Mouse (Mus musculus): ENCODE data around the gene 1700080O16Rik.

1700080O16Rik gene

DNA sequence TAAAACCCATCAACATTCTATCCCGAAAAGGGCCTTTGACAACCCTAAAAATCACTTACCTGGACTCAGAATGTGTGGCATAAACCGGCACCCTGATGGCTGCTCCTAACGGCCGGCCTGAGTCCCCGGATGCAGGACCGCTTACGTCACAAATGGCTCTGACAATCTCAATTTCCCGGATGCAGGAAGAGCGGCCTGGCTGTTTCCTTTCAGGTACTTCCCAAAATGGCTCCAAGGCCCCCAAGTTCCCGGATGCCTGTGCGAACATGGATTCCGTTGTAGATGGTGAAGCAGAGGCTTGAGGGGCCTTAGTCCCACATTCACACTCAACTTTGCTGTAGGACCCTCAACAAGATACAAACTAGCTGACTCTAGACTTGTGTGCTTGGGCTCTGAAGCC lies at the start of gene 1700080O16Rik:
TSS of gene 1700080O16Rik (minus strand) at position 101 of the 400 bp plus-strand sequence.
- DNase-seq, result no peak

DNA sequence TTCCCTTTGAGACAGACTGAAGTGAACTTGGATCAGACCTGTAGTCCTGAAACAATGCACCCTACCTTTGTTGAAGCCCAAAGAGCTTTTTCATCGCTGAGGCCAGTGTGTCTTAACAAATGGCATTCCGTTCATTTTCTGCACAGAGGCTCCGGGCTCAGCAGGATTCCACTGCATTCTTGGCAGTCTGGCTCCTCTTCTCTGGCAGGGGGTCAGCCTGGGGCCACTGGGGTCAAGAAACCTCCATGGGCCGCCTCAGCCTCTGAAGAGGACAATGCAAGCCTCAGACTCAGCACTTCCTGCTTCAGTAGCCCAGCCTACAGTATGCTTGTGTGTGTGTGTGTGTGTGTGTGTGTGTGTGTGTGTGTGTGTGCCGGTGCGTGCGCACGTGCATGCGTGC lies 45.1 kb upstream of the 1700080O16Rik start:
- no peak for DNase-seq

DNA sequence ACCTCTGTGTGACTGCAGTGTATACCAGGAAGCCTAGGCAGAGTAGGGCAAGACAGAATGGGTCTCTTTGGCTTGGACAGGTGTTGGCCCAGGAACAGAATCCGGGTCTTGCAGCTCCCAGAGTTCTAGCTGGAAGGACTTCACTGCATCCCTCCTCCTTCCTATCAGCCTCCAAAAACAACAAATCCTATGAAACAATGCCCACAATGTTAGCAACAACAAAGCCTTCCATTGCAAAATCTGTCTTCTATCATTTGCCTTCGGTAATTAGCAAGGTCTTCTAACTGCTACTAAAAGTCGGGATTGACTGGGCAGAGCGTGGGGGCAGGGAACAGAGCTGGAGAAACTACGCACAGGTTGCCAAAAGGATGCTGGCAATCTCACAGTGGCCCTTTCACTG lies 27.5 kb upstream of the 1700080O16Rik start:
- DNase-seq, result no peak

DNA sequence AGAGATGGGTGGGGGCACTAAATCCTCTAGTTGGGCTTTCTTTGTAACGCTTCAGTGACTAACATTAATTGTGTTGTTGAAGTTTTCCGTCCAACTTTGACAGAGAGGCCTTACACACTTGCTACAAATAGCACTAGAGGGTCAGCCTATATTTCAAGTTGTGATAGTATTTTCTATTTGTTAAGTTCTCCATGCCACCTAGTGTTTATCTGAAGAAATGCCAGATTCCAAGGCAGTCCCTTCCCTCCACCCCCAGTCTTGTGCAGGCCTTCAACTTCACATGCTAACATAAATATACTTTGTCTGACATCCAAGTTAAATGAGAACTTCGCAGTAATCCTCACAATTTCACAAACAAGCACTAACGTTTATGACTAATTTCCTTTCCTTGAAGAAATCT lies 26.9 kb upstream of the 1700080O16Rik start:
- no peak for DNase-seq

DNA sequence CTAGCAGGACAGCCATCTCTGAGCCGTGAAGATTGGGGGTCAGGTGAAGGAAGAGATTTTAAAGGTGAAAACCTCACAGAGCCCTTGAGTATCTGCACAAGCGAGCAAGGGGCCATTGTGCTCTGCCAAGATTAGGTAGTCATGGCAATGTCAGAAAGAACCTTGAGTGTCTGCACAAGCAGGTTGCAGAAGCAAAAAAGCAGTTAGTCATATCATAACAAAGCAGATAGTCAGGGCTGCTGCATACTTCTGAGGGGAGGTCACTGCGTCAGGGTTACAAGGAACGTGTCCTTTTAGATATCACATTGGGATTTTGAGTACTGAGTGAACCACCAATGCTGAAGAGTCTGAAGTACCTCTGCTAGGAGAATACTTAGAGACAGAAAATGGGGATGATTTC lies 3.8 kb upstream of the 1700080O16Rik start:
- no peak for DNase-seq

DNA sequence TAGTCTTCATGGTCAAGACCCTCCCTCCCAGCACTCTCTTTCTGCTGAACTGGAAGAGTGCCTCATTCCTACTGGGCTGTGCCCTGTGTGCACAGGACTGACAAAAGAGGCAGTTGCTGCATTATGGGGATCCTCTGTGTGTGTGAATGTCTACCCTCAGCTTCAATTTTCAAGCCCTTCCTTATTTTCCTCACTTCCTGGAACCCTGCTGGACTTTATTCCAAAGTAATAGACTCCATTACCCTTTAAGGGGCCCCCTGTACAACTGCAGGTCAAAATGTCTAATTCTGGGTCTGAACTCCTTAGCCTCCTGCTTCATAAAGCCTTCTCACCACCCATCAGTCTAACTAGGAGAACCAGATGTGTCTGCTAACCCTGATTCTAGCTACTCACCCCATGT lies 2.0 kb upstream of the 1700080O16Rik start:
- no peak for DNase-seq

DNA sequence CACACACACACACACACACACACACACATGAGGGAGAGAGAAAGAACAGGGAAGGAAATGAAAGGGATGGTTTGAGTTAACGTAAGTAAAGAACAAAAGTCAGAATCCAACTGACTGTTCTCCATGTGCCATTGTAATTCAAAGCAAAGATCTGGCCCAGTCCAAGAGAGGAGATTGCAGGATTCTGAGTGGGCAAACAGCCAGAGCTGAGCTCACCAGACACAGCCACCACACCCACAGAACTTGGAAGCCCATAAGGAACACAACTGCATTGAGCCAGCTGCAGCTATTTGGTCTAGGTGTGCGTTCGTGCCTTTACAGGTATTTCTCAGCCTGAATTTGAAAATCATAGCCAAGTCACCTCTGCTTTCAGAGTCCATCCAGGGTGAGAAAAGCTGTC lies 24.5 kb downstream of the 1700080O16Rik start:
- no peak for DNase-seq

DNA sequence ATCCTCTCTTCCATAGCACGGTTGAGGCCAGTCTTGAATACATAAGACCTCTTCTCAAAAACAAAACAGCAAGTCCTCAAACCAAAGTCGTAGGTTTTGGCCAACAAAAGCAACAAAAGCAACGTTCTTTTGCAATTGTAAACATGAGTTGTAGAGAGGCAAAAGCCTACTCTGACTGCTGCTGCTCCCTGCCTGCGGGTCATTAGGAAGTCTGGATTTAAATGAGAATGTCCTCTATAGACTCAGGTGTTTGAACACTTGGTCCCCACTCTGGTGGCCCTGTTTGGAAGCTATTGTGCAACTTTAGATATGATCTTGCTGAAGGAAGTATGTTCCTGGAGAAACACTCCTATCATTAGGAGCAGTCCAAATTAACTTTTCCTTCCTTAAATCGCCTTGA lies 34.5 kb downstream of the 1700080O16Rik start:
- no peak for DNase-seq

DNA sequence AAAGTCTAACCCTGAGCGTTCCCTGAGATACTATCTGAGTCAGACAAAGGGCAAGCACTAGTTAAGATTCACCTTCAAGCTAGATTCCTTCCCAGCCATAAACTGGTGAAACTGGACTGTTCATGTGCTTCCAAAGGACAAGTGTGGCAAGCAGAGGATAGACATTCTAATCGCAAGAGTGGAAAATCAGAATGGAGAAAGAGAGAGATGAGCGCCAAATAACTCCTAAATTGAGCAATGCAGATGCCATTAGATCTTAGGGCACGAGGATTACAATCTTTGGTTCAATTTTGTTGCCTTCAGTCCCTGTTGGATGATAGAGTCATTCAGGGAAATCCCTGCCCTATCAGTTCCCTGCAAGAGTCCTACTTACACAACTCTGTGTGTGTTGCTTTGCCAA lies 53.5 kb downstream of the 1700080O16Rik start:
- DNase-seq, result no peak
